Mouse (Mus musculus) thymus, postnatal 25 days (tissue): ENCODE results near the gene Tubg1.
"Not testable (repeated sequence)": the region's sequence is repeated elsewhere in the genome, so short reads cannot be mapped to it uniquely, and the experiment has no call there.

Experiments used
- DNase-seq: peaks from one replicate; pipeline ENCODE4 v3.0.0; 2022

Gene Tubg1

GRCm38 (mm10) chr11:101142215-101142967 lies 22.7 kb downstream of the Tubg1 start:
- no peak for DNase-seq

- peak; percentile 74 for DNase-seq
Measured at GRCm38 (mm10) chr11:101143338-101144225, 23.8 kb downstream of the Tubg1 start.

DNA sequence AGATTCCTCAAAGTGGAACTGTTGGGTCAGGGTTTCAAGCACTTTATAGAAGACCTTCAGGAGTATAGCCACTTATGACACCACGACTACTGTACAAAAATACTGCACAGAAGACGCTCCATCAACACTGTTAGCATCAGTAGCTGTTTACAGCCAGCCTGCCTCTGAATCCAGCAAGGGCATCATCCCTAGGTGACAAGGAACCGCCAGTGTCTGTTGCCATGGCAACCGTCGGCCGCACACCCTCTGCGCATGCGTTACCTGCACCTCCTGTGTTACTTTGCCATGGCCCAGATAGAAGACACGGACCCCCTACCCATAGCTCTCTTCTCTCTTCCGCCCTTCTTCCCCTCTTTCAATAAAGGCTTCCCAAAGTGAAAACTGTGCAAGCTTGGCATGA lies 26.6 kb downstream of the Tubg1 start:
- DNase-seq: no peak

GRCm38 (mm10) chr11:101148751-101149150 lies 29.0 kb downstream of the Tubg1 start:
- no peak for DNase-seq

- no peak for DNase-seq
Measured at GRCm38 (mm10) chr11:101149178-101150105, 29.7 kb downstream of the Tubg1 start.

GRCm38 (mm10) chr11:101151063-101151462 lies 31.3 kb downstream of the Tubg1 start:
- no peak for DNase-seq

DNA sequence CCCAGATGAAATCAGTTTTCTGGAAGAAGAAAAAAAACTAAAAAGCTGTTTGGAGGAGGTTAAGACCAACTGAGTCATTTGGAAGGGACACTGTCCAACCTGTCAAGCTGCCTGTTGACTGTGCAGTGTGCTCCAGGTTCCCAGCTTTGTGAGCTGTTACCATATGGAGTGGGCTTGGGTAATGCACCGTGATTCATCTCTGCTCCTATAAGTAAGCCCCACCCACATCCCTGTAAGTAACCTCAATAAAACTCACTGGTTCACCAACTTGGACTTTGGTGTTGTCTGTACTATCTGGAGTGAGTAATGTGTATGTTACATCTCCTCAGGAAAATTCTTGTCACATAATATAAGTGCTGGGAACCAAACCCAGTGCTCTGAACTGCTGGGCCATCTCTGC lies 33.1 kb downstream of the Tubg1 start:
- no peak for DNase-seq

DNA sequence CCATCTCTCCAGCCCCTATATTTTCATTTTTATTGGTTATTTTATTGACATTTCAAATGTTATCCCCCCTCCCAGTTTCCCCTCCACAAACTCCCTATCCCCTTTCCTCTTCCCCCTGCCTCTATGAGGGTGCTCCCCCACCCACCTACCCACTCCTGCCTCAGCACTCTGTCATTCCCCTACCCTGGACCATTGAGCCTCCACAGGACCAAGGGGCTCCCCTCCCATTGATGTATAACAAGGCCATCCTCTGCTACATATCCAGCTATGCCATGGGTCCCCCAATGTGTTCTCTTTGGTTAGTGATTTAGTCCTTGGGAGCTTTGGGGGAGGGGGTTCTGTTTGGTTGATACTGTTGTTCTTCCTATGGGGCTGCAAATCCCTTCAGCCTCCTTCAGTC lies 34.9 kb downstream of the Tubg1 start:
- DNase-seq: no peak

GRCm38 (mm10) chr11:101155151-101155550 lies 35.4 kb downstream of the Tubg1 start:
- no peak for DNase-seq

- peak; percentile 67 for DNase-seq
Measured at GRCm38 (mm10) chr11:101155728-101156371, 36.1 kb downstream of the Tubg1 start, which contains the start of gene Tubg2. TSS of gene Tubg2 (plus strand) at chr11:101155907.

DNA sequence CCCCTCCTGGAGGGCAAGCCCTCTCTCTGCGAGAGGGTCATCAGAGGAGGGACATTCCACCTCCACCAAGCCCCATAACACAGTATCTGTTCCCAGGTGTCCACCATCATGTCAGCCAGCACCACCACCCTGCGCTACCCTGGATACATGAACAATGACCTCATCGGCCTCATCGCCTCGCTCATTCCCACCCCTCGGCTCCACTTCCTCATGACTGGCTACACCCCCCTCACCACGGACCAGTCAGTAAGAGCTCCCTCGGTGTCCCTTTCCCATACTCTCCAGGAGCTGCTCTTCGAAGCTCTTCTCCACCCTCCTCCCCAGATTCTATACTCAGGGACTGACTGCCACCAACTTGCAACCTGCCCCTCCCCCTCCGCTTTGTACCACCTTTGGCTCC lies 40.4 kb downstream of the Tubg1 start:
- DNase-seq: not testable (repeated sequence)

GRCm38 (mm10) chr11:101160981-101161505 lies 41.3 kb downstream of the Tubg1 start:
- DNase-seq: not testable (repeated sequence)

DNA sequence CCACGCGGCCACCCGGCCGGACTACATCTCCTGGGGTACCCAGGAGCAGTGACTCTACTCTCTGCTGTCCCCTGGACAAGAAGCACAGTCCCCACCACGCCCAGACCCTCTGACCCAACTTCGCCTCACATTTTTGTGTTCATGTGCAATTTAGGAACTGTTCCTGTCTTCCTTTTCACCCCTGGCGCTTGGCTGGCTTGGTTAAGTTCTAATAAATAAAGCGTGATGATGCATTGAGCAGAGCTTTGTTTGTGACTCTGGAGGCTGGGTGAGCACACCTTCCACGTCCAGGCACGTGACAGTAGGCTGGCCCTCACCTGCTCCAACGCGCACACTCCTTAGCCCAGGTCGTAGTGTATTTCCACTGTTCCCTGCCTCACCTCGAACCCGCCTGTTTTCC lies 41.8 kb downstream of the Tubg1 start:
- no peak for DNase-seq

GRCm38 (mm10) chr11:101162301-101162700 lies 42.6 kb downstream of the Tubg1 start:
- no peak for DNase-seq

DNA sequence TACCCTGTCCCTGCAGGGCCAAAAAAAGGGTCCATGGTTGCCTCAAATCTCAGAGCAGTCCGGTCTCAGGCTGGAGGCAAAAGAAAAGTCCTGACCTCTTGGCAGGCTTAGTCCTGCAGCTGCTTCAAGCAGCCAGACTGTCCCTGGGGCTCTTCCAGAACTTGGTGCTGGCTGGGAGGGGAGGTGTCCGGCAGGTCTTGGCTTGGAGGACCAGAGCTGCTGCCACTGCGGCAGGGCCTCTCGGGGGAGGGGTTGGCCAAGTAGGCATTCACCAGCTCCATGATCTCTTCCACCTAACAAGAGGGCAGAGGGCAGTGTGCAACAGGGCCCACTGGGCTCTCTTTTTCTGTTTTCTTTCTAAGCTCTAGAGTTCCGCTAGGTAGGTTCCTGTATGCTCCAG lies 43.0 kb downstream of the Tubg1 start:
- DNase-seq: no peak

DNA sequence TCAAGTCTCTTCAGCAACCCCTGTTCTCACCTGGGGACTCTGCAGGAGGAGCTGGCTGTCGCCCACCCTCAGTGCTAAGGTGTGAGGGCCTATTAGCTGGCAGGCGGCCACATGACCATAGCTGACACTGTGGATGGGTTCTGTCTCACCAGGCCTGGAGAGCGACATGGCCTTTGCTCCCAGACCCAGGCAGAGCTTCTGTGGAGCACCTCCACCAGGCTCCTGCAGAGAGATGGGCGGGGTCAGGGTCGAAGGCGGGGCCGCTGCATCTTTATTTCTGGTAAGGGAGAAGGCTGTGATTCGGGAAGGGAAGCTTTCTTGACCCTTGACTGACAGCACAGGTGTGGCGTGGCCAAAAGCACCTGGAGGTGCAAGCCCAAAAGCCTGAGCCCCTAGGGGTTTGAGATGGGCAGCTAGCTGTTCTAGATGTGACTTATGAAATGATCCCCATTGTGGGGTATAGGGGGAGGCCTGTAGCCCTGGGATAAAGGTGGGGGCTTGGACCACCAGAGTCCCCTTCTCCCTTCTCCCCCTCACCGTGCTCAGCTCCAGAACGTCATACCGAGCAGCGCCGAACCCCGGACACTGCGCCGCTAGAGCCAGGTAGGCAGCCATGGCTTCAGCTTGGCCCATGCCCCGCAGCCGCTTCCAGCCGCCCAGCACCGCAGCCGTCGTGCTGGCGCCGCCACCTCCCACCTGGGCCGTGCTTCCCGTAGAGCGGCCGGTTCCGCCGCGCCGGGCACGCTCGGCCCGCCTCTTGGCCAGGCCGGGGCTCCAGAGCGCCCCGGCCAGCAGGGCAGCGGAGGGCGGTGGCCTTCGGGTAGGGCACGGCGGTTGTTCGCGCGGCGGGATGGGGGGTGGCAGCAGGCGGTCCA lies 44.0 kb downstream of the Tubg1 start:
- DNase-seq: no peak

DNA sequence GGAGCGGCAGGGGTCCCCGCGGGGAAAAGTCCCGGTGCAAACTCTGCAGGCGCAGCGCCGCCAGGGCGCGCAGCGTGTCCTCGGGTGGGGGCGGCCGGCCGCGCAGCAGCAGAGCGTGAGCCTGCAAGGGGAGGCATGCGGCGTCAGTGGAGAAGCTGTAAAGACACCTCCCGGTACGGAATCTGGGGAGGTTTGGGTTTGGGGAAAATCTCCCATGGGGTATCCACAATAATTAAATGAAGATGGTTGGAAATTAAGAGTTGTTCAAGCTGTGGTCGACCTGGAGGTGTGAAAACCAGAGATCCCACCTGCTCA lies 44.6 kb downstream of the Tubg1 start:
- no peak for DNase-seq

GRCm38 (mm10) chr11:101164677-101165580 lies 45.2 kb downstream of the Tubg1 start:
- DNase-seq: no peak

DNA sequence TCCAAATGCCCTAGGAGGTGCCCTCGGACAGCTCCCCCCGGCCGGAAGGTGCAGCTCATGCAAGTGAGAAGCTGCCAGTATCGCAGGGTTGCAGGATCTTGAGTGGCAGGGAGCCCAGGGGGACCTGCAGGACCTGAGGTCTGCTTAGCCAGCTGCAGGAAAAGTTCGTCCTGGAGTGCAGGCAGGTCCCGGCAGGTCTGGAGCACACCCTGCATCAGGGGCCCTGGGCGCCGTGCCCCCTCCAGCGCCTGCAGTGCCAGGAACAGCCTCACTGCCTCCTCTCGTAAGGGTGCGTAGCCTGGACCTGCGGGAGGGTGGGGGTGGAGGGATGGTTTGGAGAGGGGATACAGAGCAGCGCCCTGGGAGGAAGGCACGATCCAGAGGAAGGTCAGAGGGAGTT lies 46.6 kb downstream of the Tubg1 start:
- no peak for DNase-seq
